Mouse (Mus musculus): ENCODE results near the gene Pkn3. TPM values are rescaled to one million over a fixed set of nuclear protein-coding genes. Genes with fewer than 3 reads are reported as not detected.
"Not testable (repeated sequence)": the region's sequence is repeated elsewhere in the genome, so short reads cannot be mapped to it uniquely, and the experiment has no call there.

Gene Pkn3
- total RNA-seq, 2 experiments from 2014 or later = 2.9 to 3.6 TPM

GRCm38 (mm10) chr2:30133613-30134377 lies 56.3 kb downstream of the Pkn3 start, which contains the start of gene Tbc1d13:
Gene Tbc1d13, plus strand, starts transcription at chr2:30133746.
- Histone ChIP-seq H3K4me3 (peak within 1 kb of the TSS; percentile 96), H3K27ac (peak within 1 kb of the TSS; percentile 83)
- no peak for TF ChIP-seq CTCF (IDR thresholded peaks at IDR 0.05)
- peak; percentile 97 to 98 for DNase-seq (ENCODE audit: extremely low spot score in 1 of 2, low spot score in 2 of 2)
- intact Hi-C loops (cut with DNase I) = loop anchor here (5.0 kb wide), 1 partner anchor 39 kb away; the partner anchor contains the start of gene Endog

DNA sequence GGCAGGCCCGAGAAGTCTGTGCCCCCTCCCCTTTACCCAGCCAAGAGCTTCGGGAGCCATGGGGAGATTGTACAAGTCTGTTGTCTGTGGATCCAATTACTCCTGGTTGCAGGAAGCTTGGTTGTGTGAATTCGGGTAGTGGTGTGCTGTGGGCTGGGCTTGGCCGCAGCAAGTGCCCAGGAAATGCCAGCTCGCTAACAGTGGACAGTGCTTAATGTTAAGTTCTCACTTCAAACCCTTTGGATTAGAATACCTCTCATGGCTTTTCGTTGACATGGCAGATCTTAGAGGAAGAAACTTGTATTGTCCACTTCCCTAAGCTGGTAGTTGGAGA lies 56.9 kb downstream of the Pkn3 start:
- H3K4me3 ChIP-seq = peak overlapping the region; percentile 96
- TF ChIP-seq CTCF (IDR thresholded peaks at IDR 0.05) = no peak
- intact Hi-C loops (cut with DNase I) = loop anchor here (5.0 kb wide), 1 partner anchor 38 kb away; the partner anchor contains the start of gene Endog
- peak overlapping the region; percentile 83 for H3K27ac ChIP-seq
- DNase-seq (ENCODE audit: extremely low spot score in 1 of 2, low spot score in 2 of 2) = no peak

GRCm38 (mm10) chr2:30134928-30135620 lies 57.6 kb downstream of the Pkn3 start:
- DNase-seq (ENCODE audit: extremely low spot score in 1 of 2, low spot score in 2 of 2) = no peak
- Histone ChIP-seq H3K27ac (no peak overlapping the region; the same call in 1 of the 2 replicates), H3K4me3 (peak overlapping the region; percentile 96)
- intact Hi-C loops (cut with DNase I) = loop anchor here (5.0 kb wide), 1 partner anchor 37 kb away; the partner anchor contains the start of gene Endog
- no peak for TF ChIP-seq CTCF (IDR thresholded peaks at IDR 0.05)

GRCm38 (mm10) chr2:30136458-30136857 lies 59.0 kb downstream of the Pkn3 start:
- no peak for DNase-seq (ENCODE audit: extremely low spot score in 1 of 2, low spot score in 2 of 2)
- TF ChIP-seq CTCF (IDR thresholded peaks at IDR 0.05) = no peak
- no peak overlapping the region for H3K4me3 ChIP-seq
- intact Hi-C loops (cut with DNase I) = no loop called here
- no peak overlapping the region for H3K27ac ChIP-seq

DNA sequence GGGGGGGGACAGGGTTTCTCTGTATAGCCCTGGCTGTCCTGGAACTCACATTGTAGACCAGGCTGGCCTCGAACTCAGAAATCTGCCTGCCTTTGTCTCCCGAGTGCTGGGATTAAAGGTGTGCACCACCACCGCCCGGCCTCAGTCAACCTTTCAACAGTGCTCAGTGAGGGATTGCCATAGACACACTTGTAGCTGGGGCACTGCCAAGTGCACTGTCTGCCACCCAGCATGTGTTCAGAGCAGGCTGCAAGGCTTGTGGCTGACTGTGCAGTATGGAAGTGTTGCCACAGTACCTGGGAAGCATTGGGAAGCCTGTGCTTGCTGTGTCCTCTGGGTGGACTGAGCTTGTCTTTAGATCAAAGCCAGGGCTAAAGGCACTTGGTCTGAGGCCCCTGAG lies 62.5 kb downstream of the Pkn3 start:
- intact Hi-C loops (cut with DNase I); H3K4me3 ChIP-seq; DNase-seq (ENCODE audit: extremely low spot score in 1 of 2, low spot score in 2 of 2); H3K27ac ChIP-seq: not testable (repeated sequence)

Other genes starting within 250 kb of the Pkn3 start
- gene Cercam, start 208.5 kb upstream of the Pkn3 start, total RNA-seq (2021) = 1 to 10 TPM; 5.9 to 8.6 TPM
- 100 to 1,000 TPM in 1 of 2 experiments, 10 to 100 TPM in 1; 97.9 to 101 TPM for gene Odf2, start 188.5 kb upstream of the Pkn3 start, total RNA-seq (2021)
- gene Gle1, start 142.3 kb upstream of the Pkn3 start, total RNA-seq (2021) = 10 to 100 TPM; 46.5 to 48.1 TPM
- gene Sptan1, start 112.1 kb upstream of the Pkn3 start, total RNA-seq (2021) = 100 to 1,000 TPM; 878 to 928 TPM
- 10 to 100 TPM; 40.7 to 41.0 TPM for gene Wdr34, start 28.8 kb upstream of the Pkn3 start, total RNA-seq (2021)
- 100 to 1,000 TPM; 191 to 192 TPM for gene Set, start 20.3 kb upstream of the Pkn3 start, total RNA-seq (2021)
- 1 to 10 TPM; 5.4 to 7.0 TPM for gene Zdhhc12, start 16.0 kb downstream of the Pkn3 start, total RNA-seq (2021)
- 100 to 1,000 TPM; 163 to 171 TPM for gene Zer1, start 46.9 kb downstream of the Pkn3 start, total RNA-seq (2021)
- 10 to 100 TPM; 49.6 to 53.3 TPM for gene Tbc1d13, start 56.1 kb downstream of the Pkn3 start, total RNA-seq (2021)
- 10 to 100 TPM; 20.9 to 21.4 TPM for gene Endog, start 93.8 kb downstream of the Pkn3 start, total RNA-seq (2021)
- 10 to 100 TPM; 36.6 to 38.4 TPM for gene Spout1, start 100.8 kb downstream of the Pkn3 start, total RNA-seq (2021)
- gene Kyat1, start 128.2 kb downstream of the Pkn3 start, total RNA-seq (2021) = 10 to 100 TPM; 14.3 to 15.2 TPM
- 10 to 100 TPM; 60.8 to 62.0 TPM for gene Lrrc8a, start 160.0 kb downstream of the Pkn3 start, total RNA-seq (2021)
- gene Gm28035, start 162.9 kb downstream of the Pkn3 start, total RNA-seq (2021) = 10 to 100 TPM; 11.3 to 15.1 TPM
- 10 to 100 TPM; 21.7 to 27.3 TPM for gene Phyhd1, start 188.5 kb downstream of the Pkn3 start, total RNA-seq (2021)
- not detected for gene Gm28038, start 203.4 kb downstream of the Pkn3 start, total RNA-seq (2021)
- 10 to 100 TPM; 22.3 to 25.2 TPM for gene Dolk, start 208.7 kb downstream of the Pkn3 start, total RNA-seq (2021)
- 10 to 100 TPM; 21.8 to 23.5 TPM for gene Nup188, start 208.7 kb downstream of the Pkn3 start, total RNA-seq (2021)